Mouse (Mus musculus) limb, embryonic 10.5 days (tissue): ENCODE results near the gene Sept6. TPM values are rescaled to one million over a fixed set of nuclear protein-coding genes. Genes with fewer than 3 reads are reported as not detected.

Experiments
- DNase-seq: peaks from one replicate; pipeline ENCODE4 v3.0.0-alpha.2; 2017; ENCODE audit warnings: low spot score
- H3K27ac ChIP-seq: fragments of 300-500 bp; sonication (generic); 2 replicates; pipeline ENCODE4 v1.5.1; 2016; ENCODE audit warnings: mild to moderate bottlenecking
- H3K27me3 ChIP-seq: fragments of 300-500 bp; sonication (generic); 2 replicates; pipeline ENCODE4 v1.6.1; 2016; ENCODE audit warnings: low read depth, mild to moderate bottlenecking; ENCODE audit not compliant: poor library complexity, severe bottlenecking
- H3K36me3 ChIP-seq: fragments of 300-500 bp; sonication (generic); 2 replicates; pipeline ENCODE4 v1.6.1; 2016; ENCODE audit warnings: mild to moderate bottlenecking, moderate library complexity
- H3K4me1 ChIP-seq: fragments of 300-500 bp; sonication (generic); 2 replicates; pipeline ENCODE4 v1.6.1; 2016
- H3K4me3 ChIP-seq: fragments of 300-500 bp; sonication (generic); 2 replicates; pipeline ENCODE4 v1.5.1; 2016; ENCODE audit warnings: mild to moderate bottlenecking, moderate library complexity
- H3K9me3 ChIP-seq: fragments of 300-500 bp; sonication (generic); replicated peaks from 2 replicates; pipeline ENCODE4 v1.6.1; 2016; ENCODE audit warnings: mild to moderate bottlenecking
- WGBS: fragments of 180-500 bp; shearing (Covaris S2); methylation state at CpG from one replicate; pipeline ENCODE4 v1.1.7; 2016; 5-methylcytosine and 5-hydroxymethylcytosine counted together
- polyA plus RNA-seq: library from polyadenylated mRNA; unstranded; fragments of >200 nt; fragmentation: Nextera tagmentation; extraction: Ambion mirVana; gene quantifications from 2 replicates; pipeline ENCODE4 v1.2.1, GENCODE M21; 2016

The Sept6 gene
- polyA plus RNA-seq, 1 experiment from 2014 or later, result 59.0 TPM

GRCm38 (mm10) chrX:36939806-36940413, 51.7 kb downstream of the Sept6 start:
- Histone ChIP-seq H3K4me3 (no peak overlapping the region), H3K4me1 (no peaks in the 10 kb centered on the region), H3K27ac (no peak overlapping the region), H3K27me3 (no peaks in the 10 kb centered on the region), H3K9me3 (no peaks in the 10 kb centered on the region), H3K36me3 (peaks cover 36% of the 10 kb centered on the region)
- 96% methylated on average over 4 of the region's 4 CpGs for WGBS
- no peak for DNase-seq

DNA sequence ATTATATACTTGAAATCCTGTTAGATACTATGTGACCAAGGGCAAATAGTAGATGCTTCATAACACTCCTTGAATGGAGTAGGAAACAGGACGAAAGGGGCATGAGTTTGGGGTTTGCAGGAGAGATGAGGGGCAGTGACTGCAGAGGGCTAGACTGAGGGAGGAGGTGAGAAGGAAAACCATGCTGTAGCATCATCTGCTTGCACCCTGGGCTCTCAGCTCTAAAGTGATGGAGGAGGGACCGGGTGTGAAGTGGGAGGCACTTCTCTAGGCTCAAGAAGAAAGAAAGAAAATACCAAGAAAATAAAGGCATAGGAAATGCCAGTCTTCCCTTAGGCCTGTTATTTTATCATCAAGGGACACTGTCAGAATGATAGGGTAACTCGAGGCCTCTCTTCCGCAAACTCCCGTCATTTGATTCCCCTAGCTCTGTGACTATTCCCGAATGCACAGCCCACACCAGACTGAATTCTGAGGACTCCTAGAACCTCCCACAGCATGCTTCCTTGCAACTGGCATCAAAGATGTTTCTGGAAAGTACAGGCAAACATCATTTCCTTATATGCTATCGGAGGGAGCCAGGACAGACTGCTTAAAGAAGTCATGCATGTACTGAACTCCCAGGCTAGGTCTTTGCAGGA, 56.1 kb downstream of the Sept6 start:
- Histone ChIP-seq H3K27ac (no peak overlapping the region), H3K4me1 (no peaks in the 10 kb centered on the region), H3K36me3 (peaks cover 17% of the 10 kb centered on the region), H3K9me3 (no peaks in the 10 kb centered on the region), H3K27me3 (no peaks in the 10 kb centered on the region), H3K4me3 (no peak overlapping the region)
- no peak for DNase-seq
- WGBS, result 66% methylated on average over 7 of the region's 7 CpGs

DNA sequence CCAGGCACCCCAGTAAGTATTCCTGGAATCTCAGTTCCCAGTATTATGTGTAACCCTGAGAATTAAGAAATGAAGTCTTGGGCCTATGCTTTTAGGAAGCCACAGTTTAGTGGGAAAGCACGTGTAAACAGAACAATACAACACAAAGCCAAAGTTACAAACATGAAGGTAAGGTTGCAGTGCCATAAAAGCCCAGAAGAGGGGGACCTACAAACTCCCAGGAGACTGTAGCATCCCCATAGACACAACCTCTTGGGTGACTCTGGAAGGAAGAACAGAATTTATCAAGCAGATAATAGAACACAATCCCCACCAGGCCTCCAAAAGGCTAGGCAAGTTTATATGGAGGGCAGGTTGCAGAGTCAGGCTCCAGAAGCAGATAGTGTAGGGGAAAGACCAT, 61.0 kb downstream of the Sept6 start:
- Histone ChIP-seq H3K4me1 (no peaks in the 10 kb centered on the region), H3K36me3 (peaks cover 45% of the 10 kb centered on the region), H3K27me3 (no peaks in the 10 kb centered on the region), H3K4me3 (no peak overlapping the region), H3K27ac (no peak overlapping the region), H3K9me3 (no peaks in the 10 kb centered on the region)
- WGBS, result 33% methylated on average over 1 of the region's 1 CpGs
- DNase-seq, result no peak

DNA sequence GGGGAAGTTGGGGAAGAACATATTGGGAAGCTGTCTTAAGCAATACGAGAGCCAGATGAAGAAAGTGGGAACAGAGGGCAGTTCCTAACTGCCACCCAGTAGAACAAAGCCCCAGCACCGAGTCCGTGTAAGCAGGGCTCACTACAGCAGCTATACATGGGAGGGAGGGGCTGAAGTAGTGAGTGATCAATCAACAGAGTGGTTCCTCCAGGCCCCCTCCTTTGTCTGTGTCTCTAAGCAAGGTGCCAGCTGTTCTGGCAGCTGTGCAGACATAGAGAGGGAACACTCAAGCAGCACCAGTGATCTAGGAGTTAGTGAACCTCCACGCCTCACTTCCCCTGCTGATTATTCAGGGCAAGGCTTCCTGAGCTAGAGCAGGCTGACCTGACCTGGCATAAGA, 61.9 kb downstream of the Sept6 start:
- Histone ChIP-seq H3K4me3 (no peak overlapping the region), H3K36me3 (peaks cover 51% of the 10 kb centered on the region), H3K4me1 (no peaks in the 10 kb centered on the region), H3K27ac (no peak overlapping the region), H3K27me3 (no peaks in the 10 kb centered on the region), H3K9me3 (no peaks in the 10 kb centered on the region)
- no peak for DNase-seq
- WGBS, result 75% methylated on average over 4 of the region's 4 CpGs

- DNase-seq, result no peak
- Histone ChIP-seq H3K4me1 (no peaks in the 10 kb centered on the region), H3K27me3 (no peaks in the 10 kb centered on the region), H3K27ac (no peak overlapping the region), H3K9me3 (no peaks in the 10 kb centered on the region), H3K4me3 (no peak overlapping the region), H3K36me3 (peaks cover 51% of the 10 kb centered on the region)
- WGBS, result 92% methylated on average over 4 of the region's 4 CpGs
These were observed 62.8 kb downstream of the Sept6 start for GRCm38 (mm10) chrX:36928791-36929190.

DNA sequence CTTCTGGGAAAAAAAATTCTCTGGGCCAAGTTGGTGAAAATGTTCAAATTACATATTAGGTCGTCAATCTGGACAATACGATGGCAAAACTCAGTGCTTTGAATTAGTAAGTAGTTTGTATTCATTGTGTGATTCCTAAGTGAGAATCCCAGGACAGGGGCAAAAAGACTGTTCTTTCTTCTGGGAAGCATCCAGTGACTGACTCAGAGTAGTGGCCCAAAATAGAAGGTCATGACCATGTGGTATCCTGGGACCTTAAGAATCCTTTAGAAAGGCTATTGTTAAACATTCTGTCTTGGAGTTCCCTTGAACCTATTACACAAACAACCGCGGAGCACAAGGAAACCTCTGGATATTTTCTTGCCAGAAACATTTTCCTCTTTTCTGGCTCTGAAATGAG, 70.2 kb downstream of the Sept6 start:
- Histone ChIP-seq H3K27ac (no peak overlapping the region), H3K4me1 (no peaks in the 10 kb centered on the region), H3K36me3 (peaks cover 48% of the 10 kb centered on the region), H3K4me3 (no peak overlapping the region), H3K9me3 (no peaks in the 10 kb centered on the region), H3K27me3 (no peaks in the 10 kb centered on the region)
- DNase-seq, result no peak
- WGBS, result 87% methylated on average over 4 of the region's 4 CpGs

GRCm38 (mm10) chrX:36917749-36918148, 73.8 kb downstream of the Sept6 start:
- Histone ChIP-seq H3K4me3 (no peak overlapping the region), H3K4me1 (no peaks in the 10 kb centered on the region), H3K36me3 (peaks cover 29% of the 10 kb centered on the region), H3K9me3 (no peaks in the 10 kb centered on the region), H3K27me3 (no peaks in the 10 kb centered on the region), H3K27ac (no peak overlapping the region)
- no peak for DNase-seq
- 85% methylated on average over 1 of the region's 1 CpGs for WGBS

- H3K4me1 ChIP-seq, result no peaks in the 10 kb centered on the region
- WGBS, result 48% methylated on average over 12 of the region's 12 CpGs
- H3K9me3 ChIP-seq, result no peaks in the 10 kb centered on the region
- no peak overlapping the region for H3K4me3 ChIP-seq
- no peaks in the 10 kb centered on the region for H3K27me3 ChIP-seq
- peak; percentile 41 for DNase-seq
- H3K36me3 ChIP-seq, result peaks cover 6% of the 10 kb centered on the region; the same call in 1 of the 2 replicates
- H3K27ac ChIP-seq, result no peak overlapping the region
These were observed 80.3 kb downstream of the Sept6 start for GRCm38 (mm10) chrX:36911343-36911742.

- Histone ChIP-seq H3K27ac (no peak overlapping the region), H3K4me1 (peaks cover 5% of the 10 kb centered on the region; the same call in 1 of the 2 replicates), H3K4me3 (no peak overlapping the region), H3K36me3 (no peaks in the 10 kb centered on the region), H3K27me3 (no peaks in the 10 kb centered on the region), H3K9me3 (no peaks in the 10 kb centered on the region)
- DNase-seq, result no peak
- WGBS, result 46% methylated on average over 5 of the region's 5 CpGs
These were observed 85.1 kb downstream of the Sept6 start for GRCm38 (mm10) chrX:36906539-36906938.

GRCm38 (mm10) chrX:36903115-36903768, 88.4 kb downstream of the Sept6 start:
- Histone ChIP-seq H3K27ac (peak overlapping the region; percentile 85), H3K36me3 (no peaks in the 10 kb centered on the region), H3K4me1 (peaks cover 5% of the 10 kb centered on the region; the same call in 1 of the 2 replicates), H3K9me3 (no peaks in the 10 kb centered on the region), H3K4me3 (peak overlapping the region; percentile 70), H3K27me3 (no peaks in the 10 kb centered on the region)
- whole genome bisulfite sequencing, result 14% methylated on average over 26 of the region's 32 CpGs
- DNase-seq, result peak; percentile 85

DNA sequence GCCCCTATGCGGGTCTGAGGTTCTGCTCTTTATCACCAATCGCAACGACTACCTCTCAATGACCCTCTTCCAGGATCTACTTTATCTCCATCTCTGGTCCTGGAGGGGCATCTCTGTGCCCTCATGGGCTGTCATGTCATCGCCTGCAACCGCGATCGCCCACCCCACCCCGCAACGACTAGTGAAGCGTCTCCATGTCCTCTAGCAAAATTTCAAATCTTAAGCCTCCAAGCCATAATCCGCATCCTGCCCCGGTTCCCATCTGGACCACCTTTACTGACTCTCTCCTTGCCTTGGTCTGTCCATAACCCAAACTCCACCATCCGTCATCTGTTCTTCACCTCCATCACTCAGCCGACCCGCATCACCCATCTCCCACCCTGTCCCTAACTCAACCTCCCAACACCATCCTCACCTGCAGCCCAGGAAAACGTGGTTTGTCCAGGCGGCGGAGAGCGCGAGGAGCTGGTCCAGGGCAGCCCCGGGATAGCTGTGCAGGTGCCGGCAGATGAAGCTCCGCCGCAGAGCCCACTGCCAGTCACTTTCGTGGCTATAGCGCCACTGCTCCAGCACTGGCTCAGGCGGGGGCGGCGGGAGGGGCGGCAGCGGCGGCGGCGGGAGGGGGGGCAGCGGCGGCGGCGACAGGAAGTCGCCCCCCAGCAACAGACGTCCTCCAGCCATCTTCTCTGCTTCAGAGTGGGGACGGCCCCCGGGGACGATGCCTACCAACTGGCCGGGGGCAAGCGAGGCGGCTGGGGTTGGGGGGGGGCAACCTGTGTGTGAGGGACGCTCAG, 89.1 kb downstream of the Sept6 start, which contains the start of gene Nkrf:
Nkrf (minus strand) TSS at position 579 of the 794 bp plus-strand sequence.
- Histone ChIP-seq H3K27ac (peak within 1 kb of the TSS; percentile 85), H3K27me3 (no peaks in the 10 kb centered on the region), H3K4me1 (peaks cover 5% of the 10 kb centered on the region; the same call in 1 of the 2 replicates), H3K4me3 (peak within 1 kb of the TSS; percentile 70), H3K36me3 (no peaks in the 10 kb centered on the region), H3K9me3 (no peaks in the 10 kb centered on the region)
- 12% methylated on average over 47 of the region's 47 CpGs for WGBS
- peak; percentile 42 for DNase-seq

DNA sequence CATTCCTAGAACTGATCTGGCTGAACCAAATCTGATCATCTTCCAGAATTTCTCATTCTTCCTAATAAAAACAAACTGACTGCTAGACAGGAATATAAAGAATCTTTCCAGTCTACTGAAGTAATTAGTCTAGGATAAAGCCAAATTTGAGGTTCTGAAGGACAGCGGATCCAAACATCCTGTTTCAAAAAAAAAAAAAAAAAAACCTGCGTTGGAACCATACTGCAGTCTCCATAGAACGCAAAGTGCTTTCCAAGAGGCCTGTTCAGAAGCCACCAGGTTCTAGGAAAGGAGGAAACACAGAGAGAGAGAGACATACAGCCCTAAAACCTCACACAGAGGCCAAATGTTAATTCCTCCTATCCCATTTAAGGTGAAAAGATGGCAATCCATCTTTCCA, 89.9 kb downstream of the Sept6 start:
- 57% methylated on average over 3 of the region's 3 CpGs for whole genome bisulfite sequencing
- Histone ChIP-seq H3K4me3 (peak overlapping the region; percentile 70), H3K36me3 (no peaks in the 10 kb centered on the region), H3K9me3 (no peaks in the 10 kb centered on the region), H3K4me1 (peaks cover 5% of the 10 kb centered on the region; the same call in 1 of the 2 replicates), H3K27me3 (no peaks in the 10 kb centered on the region), H3K27ac (no peak overlapping the region)
- DNase-seq, result no peak
